Mouse (Mus musculus) heart, embryonic 16.5 days (tissue): ENCODE measurements at regions not wholly inside any gene's neighbourhood (a gene's known extent, or its start where the extent isn't known, plus 50 kb on each side); places are given as distances from the start of the nearest gene placed in this dataset.

Source experiments
- ATAC-seq: fragments of 200-750 bp; cut with Nextera tagmentation; replicated peaks from 2 replicates; pipeline ENCODE4 v1.8.0; 2017; ENCODE audit warnings: moderate number of reproducible peaks; ENCODE audit not compliant: insufficient read depth, low FRiP score; ENCODE audit errors: extremely low read depth
- H3K27ac ChIP-seq: fragments of 300-500 bp; sonication (generic); 2 replicates; pipeline ENCODE4 v1.5.1; 2014; ENCODE audit warnings: mild to moderate bottlenecking, low read length, control low read depth, moderate library complexity
- H3K27me3 ChIP-seq: fragments of 300-500 bp; sonication (generic); 2 replicates; pipeline ENCODE4 v1.6.1; 2014; ENCODE audit warnings: low read length, mixed read lengths; ENCODE audit not compliant: control insufficient read depth, insufficient read depth
- H3K36me3 ChIP-seq: fragments of 300-500 bp; sonication (generic); 2 replicates; pipeline ENCODE4 v1.6.1; 2014; ENCODE audit not compliant: control insufficient read depth, insufficient read depth
- H3K4me1 ChIP-seq: fragments of 300-500 bp; sonication (generic); 2 replicates; pipeline ENCODE4 v1.6.1; 2014; ENCODE audit warnings: low read length, mixed read lengths; ENCODE audit not compliant: control insufficient read depth, insufficient read depth
- H3K4me2 ChIP-seq: fragments of 300-500 bp; sonication (generic); 2 replicates; pipeline ENCODE4 v1.6.1; 2014; ENCODE audit warnings: low read depth, mild to moderate bottlenecking, control low read depth, low read length
- H3K4me3 ChIP-seq: fragments of 300-500 bp; sonication (generic); 2 replicates; pipeline ENCODE4 v1.5.1; 2014; ENCODE audit warnings: mild to moderate bottlenecking, control low read depth, low read length
- H3K9ac ChIP-seq: fragments of 300-500 bp; sonication (generic); 2 replicates; pipeline ENCODE4 v1.6.1; 2014; ENCODE audit warnings: low read length, control low read depth
- H3K9me3 ChIP-seq: fragments of 300-500 bp; sonication (generic); replicated peaks from 2 replicates; pipeline ENCODE4 v1.6.1; 2016; ENCODE audit warnings: low read length; ENCODE audit not compliant: control insufficient read depth
- WGBS: fragments of 180-500 bp; shearing (Covaris S2); extraction: QIAGEN DNeasy Blood & Tissue Kit; methylation state at CpG from one replicate; pipeline ENCODE4 v1.1.7; 2014; 5-methylcytosine and 5-hydroxymethylcytosine counted together

- Histone ChIP-seq H3K4me2 (peak overlapping the region; percentile 43), H3K27me3 (no peaks in the 10 kb centered on the region), H3K4me1 (peaks cover 13% of the 10 kb centered on the region), H3K27ac (0 out of 2 replicates have a peak overlapping the region, but pooled peaks have one; percentile 50), H3K9me3 (no peaks in the 10 kb centered on the region), H3K4me3 (peak overlapping the region; percentile 18; the same call in 1 of the 2 replicates), H3K9ac (peak overlapping the region; percentile 54), H3K36me3 (no peaks in the 10 kb centered on the region)
- 45% methylated on average over 7 of the region's 7 CpGs for WGBS
- ATAC-seq = no peak
These were observed 141.6 kb upstream of the Plekha5 start for GRCm38 (mm10) chr6:140282285-140282577.

- Histone ChIP-seq H3K27ac (0 out of 2 replicates have a peak overlapping the region, but pooled peaks have one; percentile 50), H3K9me3 (no peaks in the 10 kb centered on the region), H3K4me1 (peaks cover 13% of the 10 kb centered on the region), H3K4me3 (peak overlapping the region; percentile 18; the same call in 1 of the 2 replicates), H3K4me2 (peak overlapping the region; percentile 43), H3K9ac (peak overlapping the region; percentile 54), H3K27me3 (no peaks in the 10 kb centered on the region), H3K36me3 (no peaks in the 10 kb centered on the region)
- 59% methylated on average over 17 of the region's 17 CpGs for WGBS
- no peak for ATAC-seq
These were observed 142.2 kb upstream of the Plekha5 start for GRCm38 (mm10) chr6:140281488-140282284.

GRCm38 (mm10) chr6:140280817-140281475, 142.9 kb upstream of the Plekha5 start:
- Histone ChIP-seq H3K4me3 (no peak overlapping the region), H3K4me2 (no peak overlapping the region), H3K36me3 (no peaks in the 10 kb centered on the region), H3K27me3 (no peaks in the 10 kb centered on the region), H3K9me3 (no peaks in the 10 kb centered on the region), H3K27ac (no peak overlapping the region), H3K4me1 (peaks cover 13% of the 10 kb centered on the region), H3K9ac (no peak overlapping the region)
- WGBS = 48% methylated on average over 9 of the region's 9 CpGs
- ATAC-seq = no peak

GRCm38 (mm10) chr6:140279736-140280370, 144.0 kb upstream of the Plekha5 start:
- Histone ChIP-seq H3K9ac (no peak overlapping the region), H3K4me2 (no peak overlapping the region), H3K36me3 (no peaks in the 10 kb centered on the region), H3K27ac (no peak overlapping the region), H3K4me3 (no peak overlapping the region), H3K9me3 (no peaks in the 10 kb centered on the region), H3K4me1 (peaks cover 13% of the 10 kb centered on the region), H3K27me3 (no peaks in the 10 kb centered on the region)
- no peak for ATAC-seq
- 83% methylated on average over 8 of the region's 8 CpGs for WGBS

- no peaks in the 10 kb centered on the region for H3K27me3 ChIP-seq
- ATAC-seq = no peak
- 32% methylated on average over 5 of the region's 5 CpGs for WGBS
These were observed 145.1 kb upstream of the Plekha5 start for GRCm38 (mm10) chr6:140278750-140279149.

GRCm38 (mm10) chr6:140270592-140270991, 153.3 kb upstream of the Plekha5 start:
- Histone ChIP-seq H3K9ac (no peak overlapping the region), H3K4me1 (no peaks in the 10 kb centered on the region), H3K27ac (no peak overlapping the region), H3K4me2 (no peak overlapping the region), H3K36me3 (no peaks in the 10 kb centered on the region), H3K9me3 (no peaks in the 10 kb centered on the region), H3K4me3 (no peak overlapping the region), H3K27me3 (no peaks in the 10 kb centered on the region)
- no peak for ATAC-seq
- 85% methylated on average over 6 of the region's 6 CpGs for WGBS

More at GRCm38 (mm10) chr6:140278750-140279149, 145.1 kb upstream of the Plekha5 start:
- H3K4me2 ChIP-seq = no peak overlapping the region
- peaks cover 13% of the 10 kb centered on the region for H3K4me1 ChIP-seq
- H3K4me3 ChIP-seq = no peak overlapping the region
- no peaks in the 10 kb centered on the region for H3K9me3 ChIP-seq
- no peak overlapping the region for H3K27ac ChIP-seq
- H3K9ac ChIP-seq = no peak overlapping the region
- no peaks in the 10 kb centered on the region for H3K36me3 ChIP-seq

GRCm38 (mm10) chr6:140268315-140269070, 155.4 kb upstream of the Plekha5 start:
- no peaks in the 10 kb centered on the region for H3K9me3 ChIP-seq
- H3K4me3 ChIP-seq = no peak overlapping the region
- no peaks in the 10 kb centered on the region for H3K4me1 ChIP-seq
- H3K27ac ChIP-seq = no peak overlapping the region
- H3K4me2 ChIP-seq = no peak overlapping the region
- no peak for ATAC-seq
- H3K27me3 ChIP-seq = no peaks in the 10 kb centered on the region; the same call in 1 of the 2 replicates
- H3K36me3 ChIP-seq = no peaks in the 10 kb centered on the region
- no peak overlapping the region for H3K9ac ChIP-seq
- WGBS = 43% methylated on average over 11 of the region's 11 CpGs

- Histone ChIP-seq H3K4me1 (no peaks in the 10 kb centered on the region), H3K27ac (no peak overlapping the region), H3K4me2 (no peak overlapping the region), H3K9me3 (no peaks in the 10 kb centered on the region), H3K9ac (no peak overlapping the region), H3K36me3 (no peaks in the 10 kb centered on the region), H3K4me3 (no peak overlapping the region), H3K27me3 (no peaks in the 10 kb centered on the region; the same call in 1 of the 2 replicates)
- WGBS = 36% methylated on average over 1 of the region's 1 CpGs
- no peak for ATAC-seq
These were observed 159.9 kb upstream of the Plekha5 start for GRCm38 (mm10) chr6:140263920-140264319.
